Mouse (Mus musculus) layer of hippocampus, postnatal 10 days (tissue): ENCODE measurements at regions not wholly inside any gene's neighbourhood (a gene's known extent, or its start where the extent isn't known, plus 50 kb on each side); places are given as distances from the start of the nearest gene placed in this dataset.
A peak's percentile ranks its signal among the peaks of the same experiment; 100 is the strongest.

Experiments used
- DNase-seq, 2 experiments: peaks; one replicate each; pipeline ENCODE4 v3.0.0; 2021; ENCODE audit warnings: low spot score in 2 of 2

DNA sequence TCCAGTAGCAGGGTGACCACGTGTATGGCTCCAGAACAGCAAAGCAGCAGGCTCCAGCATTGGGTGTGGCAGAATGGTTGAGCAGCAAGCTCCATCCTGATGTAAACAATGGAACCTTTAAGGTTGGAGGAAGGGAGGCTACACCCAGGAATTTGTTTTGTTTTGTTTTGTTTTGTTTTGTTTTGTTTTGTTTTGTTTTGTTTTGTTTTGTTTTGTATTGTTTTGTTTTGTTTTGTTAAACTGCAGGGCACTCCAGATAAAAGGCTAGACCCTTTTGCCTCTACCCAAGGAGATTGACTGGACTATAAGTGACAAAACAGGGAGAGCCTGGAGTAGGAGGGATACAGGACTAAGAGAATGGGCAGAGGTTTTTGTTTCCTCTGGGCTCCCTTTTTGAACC, 647.5 kb downstream of the Kcnj3 start:
- DNase-seq: no peak

DNA sequence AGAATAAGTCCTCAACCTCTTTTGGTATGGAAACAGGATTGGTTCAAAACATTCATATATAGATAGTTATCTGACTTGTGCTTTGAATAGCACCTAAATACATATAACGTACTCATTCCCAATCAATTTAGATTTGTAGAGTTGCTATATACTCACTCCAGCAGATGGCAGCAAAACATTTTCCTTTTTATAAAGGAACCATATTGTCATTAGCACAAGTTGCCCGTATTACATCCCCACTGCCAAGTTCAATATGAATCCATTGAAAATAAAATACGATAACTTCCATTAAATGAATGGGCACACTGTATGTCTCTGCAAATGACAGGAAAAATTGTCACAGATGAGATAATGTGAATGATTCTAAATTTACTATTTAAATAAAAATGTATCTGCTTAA, 673.8 kb downstream of the Kcnj3 start:
- DNase-seq: no peak

DNA sequence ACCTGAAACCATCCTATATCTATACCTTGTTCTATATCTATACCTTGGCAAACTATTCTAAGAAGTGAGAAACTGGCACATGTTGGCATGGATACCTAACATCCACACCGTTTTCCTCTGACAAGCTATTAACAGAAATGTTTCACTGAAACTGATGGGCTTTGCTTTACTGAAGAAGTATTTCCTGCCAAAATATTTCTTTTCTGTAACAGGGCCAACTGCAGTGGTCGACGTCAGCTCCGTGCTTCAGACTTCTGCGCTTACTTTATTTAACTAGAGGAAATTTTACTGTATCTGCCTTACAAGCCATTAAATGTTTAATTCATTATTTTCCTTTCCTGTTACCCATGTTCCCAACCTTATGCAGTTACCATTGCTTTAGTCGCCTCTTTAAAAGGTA, 674.2 kb downstream of the Kcnj3 start:
- DNase-seq: no peak

DNA sequence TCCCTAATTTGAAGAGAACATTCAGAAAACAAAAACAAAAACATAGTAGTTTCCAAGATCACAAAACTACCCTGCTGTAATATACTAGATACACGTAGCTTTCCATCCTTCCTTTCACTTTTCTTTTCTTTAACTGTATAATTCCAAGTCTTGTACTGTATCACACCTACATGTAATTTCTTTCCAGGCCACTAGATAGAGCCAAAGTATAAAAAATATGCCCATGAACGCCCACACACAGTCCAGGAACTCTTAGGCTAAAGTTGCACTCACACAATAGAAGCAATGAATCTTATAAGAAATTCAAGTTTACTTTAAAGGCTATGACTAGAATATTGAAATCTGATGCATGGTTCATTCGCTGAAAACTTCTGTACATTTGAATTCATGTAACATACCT, 678.7 kb downstream of the Kcnj3 start:
- DNase-seq: peak; percentile 13 to 29

DNA sequence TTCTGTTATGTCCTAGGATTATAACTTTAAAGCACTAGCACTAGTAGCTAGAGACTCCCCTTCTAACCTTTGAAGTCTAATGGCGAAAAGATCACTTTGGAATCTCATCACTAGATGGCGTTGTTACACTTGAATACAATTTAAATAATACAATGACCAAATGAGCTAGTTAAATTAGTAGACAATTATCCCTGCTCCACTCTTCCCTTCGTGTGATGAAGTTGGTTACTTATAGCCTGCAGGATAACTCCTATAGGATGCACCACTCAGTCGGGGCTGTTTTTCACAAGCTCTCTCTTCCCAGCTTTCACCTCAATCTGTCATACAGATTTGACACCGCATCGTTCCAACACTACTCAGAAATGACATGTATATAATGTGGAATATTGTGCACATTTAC, 683.6 kb downstream of the Kcnj3 start:
- DNase-seq: peak in 1 of 2 experiments; percentile 6

DNA sequence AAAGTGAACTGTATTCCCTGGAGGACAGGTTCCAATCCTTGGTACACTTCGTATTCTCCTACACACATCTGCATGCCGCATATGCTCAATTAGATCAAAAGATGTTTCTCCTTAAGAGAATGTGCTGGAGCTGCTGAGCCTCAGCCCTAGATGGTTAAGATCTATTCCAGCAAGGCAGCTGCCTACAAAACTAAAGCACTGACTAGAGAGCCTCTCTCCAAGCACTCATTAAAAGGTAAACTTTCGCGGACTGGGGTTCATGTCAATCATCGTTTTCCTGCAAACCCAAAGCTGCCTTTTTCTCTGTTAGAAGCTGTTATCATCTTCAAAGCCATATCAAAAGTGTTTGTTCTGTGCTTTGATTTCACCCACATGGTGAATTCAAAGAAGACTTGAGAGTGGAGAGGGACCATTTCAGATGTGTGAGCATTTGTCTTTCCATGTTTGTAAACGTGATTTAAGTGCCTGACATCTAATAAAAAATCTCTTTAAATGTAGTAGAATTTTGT, 711.4 kb downstream of the Kcnj3 start:
- DNase-seq: no peak

DNA sequence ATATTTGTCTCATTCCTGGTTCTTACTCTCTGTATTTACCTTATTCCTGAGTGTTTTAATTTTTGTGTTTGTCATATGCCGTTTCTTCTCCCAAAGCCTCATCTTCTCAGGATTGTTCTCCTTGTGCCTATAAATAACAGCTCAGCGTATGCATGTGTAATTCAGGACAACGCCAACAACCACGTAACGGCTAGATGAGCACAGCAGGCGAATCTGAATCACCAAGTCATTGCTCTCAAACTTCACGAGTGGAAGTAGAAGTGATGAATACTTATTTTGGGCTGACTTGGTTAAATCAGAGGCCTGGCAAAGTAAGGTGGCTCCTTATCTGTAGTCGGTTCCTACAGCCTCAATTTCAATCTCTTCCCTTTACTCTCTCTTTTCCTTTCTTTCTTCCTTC, 760.7 kb downstream of the Kcnj3 start:
- DNase-seq: no peak

DNA sequence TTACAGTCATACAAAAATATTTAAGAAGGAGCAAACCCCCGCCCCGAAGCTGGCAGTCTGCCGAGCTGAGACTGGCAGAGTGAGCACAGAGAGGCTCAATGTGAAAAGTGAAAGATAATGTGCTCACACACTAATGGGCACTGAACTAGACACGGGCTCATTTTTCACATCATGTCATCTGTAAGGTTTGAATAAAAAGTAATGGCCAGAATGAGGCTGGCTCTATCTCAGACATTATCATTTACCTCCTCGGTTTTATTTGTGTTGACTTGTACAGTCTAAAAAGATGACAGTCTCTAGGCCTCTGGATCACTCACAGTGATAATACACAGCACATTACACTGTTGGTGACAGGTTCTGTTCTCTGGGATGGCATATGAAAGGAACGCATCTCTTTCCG, 791.7 kb downstream of the Kcnj3 start:
- no peak for DNase-seq

DNA sequence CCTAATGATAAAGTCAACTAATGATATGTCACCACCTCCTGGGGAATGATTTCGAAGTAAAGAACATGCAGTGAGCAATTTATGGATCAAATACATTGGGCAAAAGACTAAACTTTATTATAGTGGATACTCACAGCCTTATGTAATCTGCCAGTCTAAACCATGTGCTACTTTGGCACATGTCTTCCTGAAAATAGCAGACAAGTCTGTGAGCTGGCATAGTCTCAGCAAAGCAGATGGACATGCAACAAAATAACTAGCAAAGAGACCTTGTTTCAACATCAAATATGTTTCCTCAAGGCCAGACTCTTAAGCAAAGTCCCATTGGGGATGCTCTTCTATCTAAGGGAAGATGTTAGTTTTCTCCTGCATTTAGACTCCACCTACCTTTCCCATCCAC, 797.3 kb downstream of the Kcnj3 start:
- DNase-seq: peak; percentile 13 to 21

DNA sequence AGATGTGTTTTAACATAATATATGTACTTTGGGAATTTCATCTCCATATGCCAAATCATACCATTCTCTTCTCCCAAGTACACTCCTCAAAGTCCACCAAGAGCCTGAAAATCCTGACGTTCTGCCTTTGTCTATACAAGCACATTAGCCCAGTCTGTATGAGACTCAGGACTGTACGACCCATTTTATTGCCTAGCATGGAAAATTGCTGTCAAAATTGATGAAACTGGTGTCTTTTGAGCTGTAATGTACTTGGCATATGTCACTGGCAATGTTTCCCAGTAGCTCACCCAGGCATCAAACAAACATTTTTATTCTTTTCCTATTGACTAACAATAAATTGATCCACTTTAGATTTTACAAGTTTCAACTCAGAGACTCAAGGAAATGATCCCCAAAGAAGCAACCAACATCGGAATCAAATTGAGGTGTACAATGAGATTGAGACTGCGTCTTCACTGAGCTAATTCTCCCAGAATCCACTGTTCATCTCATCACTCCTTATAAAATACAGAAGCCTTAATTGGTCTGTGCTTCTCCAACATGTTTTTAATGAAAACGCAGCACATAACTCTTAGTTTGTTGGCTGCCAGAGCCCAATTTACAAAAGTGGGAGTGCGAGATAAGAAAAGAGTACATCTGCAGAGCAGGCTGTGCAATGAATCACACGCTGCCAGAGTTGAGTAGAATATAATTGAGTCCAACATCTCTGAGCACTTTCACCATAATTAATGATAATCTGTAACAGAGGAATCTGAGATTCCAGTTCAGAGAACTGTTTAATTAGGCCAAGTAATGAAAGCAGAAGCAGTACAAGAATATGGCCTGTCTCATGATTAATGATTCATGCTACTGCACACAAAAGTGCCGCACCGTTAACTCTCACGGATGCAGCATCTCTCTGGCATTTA, 821.5 kb downstream of the Kcnj3 start:
- peak; percentile 8 to 11 for DNase-seq

DNA sequence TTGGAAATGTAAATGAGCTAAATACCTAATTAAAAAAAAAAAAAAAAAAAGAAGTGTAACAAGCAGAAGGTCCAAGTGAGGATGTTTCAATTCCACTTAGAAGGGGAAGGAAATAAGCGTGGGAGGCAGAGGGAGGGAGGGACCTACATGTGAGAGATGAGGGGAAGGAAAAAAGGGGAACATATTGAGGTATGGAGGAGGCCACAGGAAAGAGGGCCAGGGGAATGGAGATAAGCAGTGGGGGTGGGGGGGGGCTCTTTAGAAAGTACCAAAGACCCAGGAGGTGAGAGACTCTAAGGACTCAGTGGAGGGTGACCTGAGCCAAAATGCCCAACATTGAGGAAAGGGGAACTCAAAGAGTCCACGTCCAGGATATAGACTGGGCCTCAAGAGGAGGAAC, 818.9 kb downstream of the Nr4a2 start:
- no peak for DNase-seq

DNA sequence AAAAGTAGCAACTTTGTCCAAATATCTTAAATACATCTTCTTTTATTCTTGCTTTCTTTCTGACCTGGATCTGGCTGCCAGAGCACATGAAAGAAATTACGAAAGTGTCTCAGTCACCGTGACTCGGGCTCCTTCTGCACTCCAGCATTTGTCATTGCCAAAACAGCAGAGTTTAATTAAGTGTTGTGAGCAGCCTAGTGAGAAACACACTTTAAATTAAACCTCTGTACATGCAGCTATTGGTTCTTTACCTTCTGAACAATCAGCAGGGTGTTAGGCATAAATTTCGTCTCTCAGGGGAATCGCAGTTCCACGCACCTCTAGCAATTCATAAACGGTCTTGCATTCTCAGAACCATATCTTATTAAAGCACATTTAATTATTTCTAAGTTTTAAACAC, 802.1 kb downstream of the Nr4a2 start:
- no peak for DNase-seq

DNA sequence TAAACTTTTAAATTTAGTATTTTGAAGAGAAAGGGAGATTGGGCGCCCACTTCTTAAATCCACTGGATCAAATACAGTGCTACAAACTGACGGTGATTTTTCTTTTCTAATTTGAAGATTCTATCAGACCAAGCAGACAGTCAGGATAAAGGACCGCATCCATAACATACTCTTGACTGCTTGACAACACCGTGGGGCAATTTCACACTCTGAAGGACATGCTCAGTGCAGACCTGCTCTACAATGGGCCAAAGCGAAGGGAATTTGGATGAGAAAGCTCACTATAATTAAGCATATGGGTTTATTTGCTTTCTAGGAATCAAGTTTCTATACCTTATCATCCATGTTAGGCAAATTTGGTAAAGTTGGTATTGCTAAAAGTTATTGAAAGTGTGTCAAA, 801.3 kb downstream of the Nr4a2 start:
- DNase-seq: no peak

DNA sequence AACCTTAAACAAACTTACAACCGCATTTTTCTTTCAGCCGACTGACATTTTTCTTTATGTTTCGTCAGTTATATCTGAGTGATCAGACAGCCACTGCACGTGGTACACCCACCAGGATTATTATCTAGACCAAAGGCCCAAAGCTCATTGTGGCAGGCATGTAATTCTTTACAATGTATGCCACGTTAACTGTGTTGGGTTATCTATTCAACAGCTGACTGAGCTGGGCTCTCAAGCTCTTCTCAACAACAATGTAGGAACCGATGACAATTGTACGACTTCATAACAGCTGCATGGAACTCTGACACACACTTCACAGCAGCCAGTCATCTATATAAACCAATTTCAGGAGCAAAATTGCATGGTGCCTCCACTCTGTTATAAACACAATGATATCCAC, 787.8 kb downstream of the Nr4a2 start:
- DNase-seq: no peak

DNA sequence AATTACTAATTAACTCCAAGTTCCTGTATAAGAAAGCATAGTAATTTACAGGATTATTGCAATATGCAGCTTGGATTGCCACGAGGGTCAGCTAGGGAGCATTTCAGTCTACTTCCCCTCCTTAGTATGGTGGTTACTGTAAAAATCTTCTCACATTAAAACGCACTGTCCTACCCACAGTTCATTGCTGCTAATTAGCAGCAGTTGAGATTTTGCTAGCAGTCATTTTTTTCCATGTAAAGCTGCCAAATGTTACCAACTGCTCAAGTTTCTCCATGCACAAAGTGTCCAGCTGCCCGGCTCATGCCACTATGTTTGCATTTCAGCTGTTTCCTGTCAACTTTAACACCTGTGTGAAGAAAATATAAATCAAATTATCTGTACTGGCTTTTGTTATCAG, 759.7 kb downstream of the Nr4a2 start:
- no peak for DNase-seq
